Mouse (Mus musculus): ENCODE data around the gene Defa23. TPM values are rescaled to one million over a fixed set of nuclear protein-coding genes. Genes with fewer than 3 reads are reported as not detected.
"Not testable (repeated sequence)": the region's sequence is repeated elsewhere in the genome, so short reads cannot be mapped to it uniquely, and the experiment has no call there.

The Defa23 gene
- not detected in 2 replicates for total RNA-seq (2014; fragmentation: Nextera tagmentation)
- total RNA-seq (2017), result not detected in 2 replicates

GRCm38 (mm10) chr8:21054747-21055146 lies at the start of gene Defa23:
Gene Defa23 (plus strand): TSS chr8:21055047.
- ATAC-seq (replicated peaks; ENCODE audit: poor library complexity, severe bottlenecking), result not testable (repeated sequence)

DNA sequence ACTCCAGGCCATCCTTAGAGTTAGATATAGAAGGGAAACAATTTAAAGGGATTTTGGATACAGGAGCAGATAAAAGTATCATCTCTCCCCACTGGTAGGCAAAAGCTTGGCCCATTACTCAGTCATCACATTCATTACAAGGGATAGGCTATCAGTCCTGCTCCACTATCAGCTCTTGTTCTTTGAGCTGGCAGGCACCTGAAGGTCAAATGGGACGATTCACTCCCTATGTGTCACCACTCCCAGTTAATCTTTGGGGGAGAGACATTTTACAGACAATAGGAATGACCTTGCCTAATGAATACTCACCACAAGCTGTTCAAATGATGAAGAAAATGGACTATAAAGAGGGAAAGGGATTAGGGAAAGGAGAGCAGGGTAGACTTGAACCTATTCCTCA lies 48.0 kb upstream of the Defa23 start:
- no peak for ATAC-seq (replicated peaks; ENCODE audit: poor library complexity, severe bottlenecking)

- ATAC-seq (replicated peaks; ENCODE audit: poor library complexity, severe bottlenecking), result not testable (repeated sequence)
Measured at GRCm38 (mm10) chr8:21008578-21008977, 46.3 kb upstream of the Defa23 start.

GRCm38 (mm10) chr8:21010548-21010947 lies 44.3 kb upstream of the Defa23 start:
- not testable (repeated sequence) for ATAC-seq (replicated peaks; ENCODE audit: poor library complexity, severe bottlenecking)

DNA sequence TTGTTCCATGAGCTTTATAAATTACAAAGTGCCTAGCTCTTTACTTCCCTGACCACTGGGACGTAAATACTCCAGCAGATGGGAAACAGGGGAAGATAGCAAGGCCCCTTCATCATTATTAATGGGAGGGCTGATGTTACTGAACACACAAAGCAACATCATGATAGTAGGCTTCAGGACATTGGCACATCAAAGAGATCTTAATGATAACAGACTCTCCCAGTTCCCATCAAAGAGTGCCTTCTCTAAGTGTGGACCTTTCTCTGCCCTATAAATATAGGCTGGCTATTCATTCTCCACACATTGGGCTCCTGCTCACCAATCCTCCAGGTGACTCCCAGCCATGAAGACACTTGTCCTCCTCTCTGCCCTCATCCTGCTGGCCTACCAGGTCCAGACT lies 29.6 kb upstream of the Defa23 start, which contains the start of gene Defa21:
Gene Defa21 (plus strand): TSS at position 301 of the 400 bp plus-strand sequence.
- not testable (repeated sequence) for ATAC-seq (replicated peaks; ENCODE audit: poor library complexity, severe bottlenecking)

- ATAC-seq (replicated peaks; ENCODE audit: poor library complexity, severe bottlenecking), result not testable (repeated sequence)
Measured at GRCm38 (mm10) chr8:21064738-21065137, 9.9 kb downstream of the Defa23 start, which contains the start of gene Defa35. Gene Defa35 (plus strand): TSS chr8:21065038.

DNA sequence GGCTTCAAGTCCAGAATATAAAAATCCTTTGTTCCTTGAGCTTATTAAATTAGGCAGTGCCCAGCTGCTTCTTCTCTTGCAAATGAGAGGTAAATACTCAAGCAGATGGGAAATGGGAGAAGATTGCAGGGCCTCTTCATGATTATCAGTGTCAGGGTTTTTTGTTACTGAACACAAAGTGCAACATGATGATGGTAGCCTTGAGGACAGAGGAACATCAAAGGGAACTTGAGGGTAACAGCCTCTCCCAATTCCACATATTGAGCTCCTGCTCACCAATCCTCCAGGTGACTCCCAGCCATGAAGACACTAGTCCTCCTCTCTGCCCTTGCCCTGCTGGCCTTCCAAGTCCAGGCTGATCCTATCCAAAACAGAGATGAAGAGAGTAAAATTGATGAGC lies 29.3 kb downstream of the Defa23 start, which contains the start of gene Defa25:
Gene Defa25 (plus strand): TSS at position 301 of the 400 bp plus-strand sequence.
- not testable (repeated sequence) for ATAC-seq (replicated peaks; ENCODE audit: poor library complexity, severe bottlenecking)

DNA sequence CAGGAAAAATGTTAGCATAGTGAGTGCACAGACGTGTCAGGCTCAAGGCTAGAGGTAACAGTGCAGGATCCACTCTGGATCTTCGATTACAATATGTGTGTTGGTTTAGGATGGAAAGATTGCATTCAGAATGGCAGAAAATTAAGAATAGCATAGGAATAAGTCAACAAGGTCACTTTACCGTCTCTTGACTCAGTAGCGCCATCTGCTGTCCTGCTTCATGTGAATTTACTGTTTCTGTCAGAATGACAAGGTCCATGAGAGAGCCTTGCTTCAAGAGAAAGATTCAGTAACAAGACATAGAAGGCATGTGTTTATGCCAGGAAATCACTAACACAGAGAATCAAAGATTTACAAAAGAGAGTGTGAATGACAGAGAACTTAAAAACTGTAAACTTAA lies 38.3 kb downstream of the Defa23 start:
- ATAC-seq (replicated peaks; ENCODE audit: poor library complexity, severe bottlenecking), result no peak

- ATAC-seq (replicated peaks; ENCODE audit: poor library complexity, severe bottlenecking), result not testable (repeated sequence)
Measured at GRCm38 (mm10) chr8:21095950-21096349, 41.1 kb downstream of the Defa23 start, which contains the start of gene Gm14851. Gene Gm14851 (minus strand): TSS chr8:21096050.

Other genes starting within 250 kb of the Defa23 start
- not detected in 2 replicates for gene Defb33, start 162.4 kb upstream of the Defa23 start, total RNA-seq (2014; fragmentation: Nextera tagmentation)
- gene Defb33, start 162.4 kb upstream of the Defa23 start, total RNA-seq (2017), result not detected in 2 replicates
- gene Gm15056, start 152.4 kb upstream of the Defa23 start, total RNA-seq (2014; fragmentation: Nextera tagmentation), result not detected in 2 replicates
- not detected in 2 replicates for gene Gm15056, start 152.4 kb upstream of the Defa23 start, total RNA-seq (2017)
- gene Gm6040, start 133.0 kb upstream of the Defa23 start, total RNA-seq (2014; fragmentation: Nextera tagmentation), result not detected in 2 replicates
- not detected in 2 replicates for gene Gm6040, start 133.0 kb upstream of the Defa23 start, total RNA-seq (2017)
- gene AY761185, start 110.3 kb upstream of the Defa23 start, total RNA-seq (2014; fragmentation: Nextera tagmentation), result not detected in 2 replicates
- gene AY761185, start 110.3 kb upstream of the Defa23 start, total RNA-seq (2017), result not detected in 2 replicates
- not detected in 2 replicates for gene Defa21, start 29.5 kb upstream of the Defa23 start, total RNA-seq (2014; fragmentation: Nextera tagmentation)
- not detected in 2 replicates for gene Defa21, start 29.5 kb upstream of the Defa23 start, total RNA-seq (2017)
- gene Defa35, start 10.0 kb downstream of the Defa23 start, total RNA-seq (2014; fragmentation: Nextera tagmentation), result not detected in 2 replicates
- not detected in 2 replicates for gene Defa35, start 10.0 kb downstream of the Defa23 start, total RNA-seq (2017)
- gene Defa25, start 29.4 kb downstream of the Defa23 start, total RNA-seq (2014; fragmentation: Nextera tagmentation), result not detected in 2 replicates
- gene Defa25, start 29.4 kb downstream of the Defa23 start, total RNA-seq (2017), result not detected in 2 replicates
- not detected in 2 replicates for gene Gm14851, start 41.0 kb downstream of the Defa23 start, total RNA-seq (2014; fragmentation: Nextera tagmentation)
- not detected in 2 replicates for gene Gm14851, start 41.0 kb downstream of the Defa23 start, total RNA-seq (2017)
- not detected in 2 replicates for gene Defa30, start 79.6 kb downstream of the Defa23 start, total RNA-seq (2014; fragmentation: Nextera tagmentation)
- not detected in 2 replicates for gene Defa30, start 79.6 kb downstream of the Defa23 start, total RNA-seq (2017)
- not detected in 2 replicates for gene Defa22, start 107.2 kb downstream of the Defa23 start, total RNA-seq (2014; fragmentation: Nextera tagmentation)
- not detected in 2 replicates for gene Defa22, start 107.2 kb downstream of the Defa23 start, total RNA-seq (2017)
- not detected in 2 replicates for gene Defa31, start 136.6 kb downstream of the Defa23 start, total RNA-seq (2014; fragmentation: Nextera tagmentation)
- not detected in 2 replicates for gene Defa31, start 136.6 kb downstream of the Defa23 start, total RNA-seq (2017)
- not detected in 2 replicates for gene Gm15293, start 146.5 kb downstream of the Defa23 start, total RNA-seq (2014; fragmentation: Nextera tagmentation)
- gene Gm15293, start 146.5 kb downstream of the Defa23 start, total RNA-seq (2017), result not detected in 2 replicates
- not detected in 2 replicates for gene Gm15292, start 194.7 kb downstream of the Defa23 start, total RNA-seq (2014; fragmentation: Nextera tagmentation)
- gene Gm15292, start 194.7 kb downstream of the Defa23 start, total RNA-seq (2017), result not detected in 2 replicates